Mouse (Mus musculus): ENCODE measurements around the gene Agap1.

Gene Agap1

GRCm38 (mm10) chr1:89543312-89543711 lies 88.7 kb downstream of the Agap1 start:
- in situ Hi-C loops (cut with MboI, MseI), result no loop called here

GRCm38 (mm10) chr1:89544094-89544493 lies 89.5 kb downstream of the Agap1 start:
- in situ Hi-C loops (cut with MboI, MseI), result no loop called here

DNA sequence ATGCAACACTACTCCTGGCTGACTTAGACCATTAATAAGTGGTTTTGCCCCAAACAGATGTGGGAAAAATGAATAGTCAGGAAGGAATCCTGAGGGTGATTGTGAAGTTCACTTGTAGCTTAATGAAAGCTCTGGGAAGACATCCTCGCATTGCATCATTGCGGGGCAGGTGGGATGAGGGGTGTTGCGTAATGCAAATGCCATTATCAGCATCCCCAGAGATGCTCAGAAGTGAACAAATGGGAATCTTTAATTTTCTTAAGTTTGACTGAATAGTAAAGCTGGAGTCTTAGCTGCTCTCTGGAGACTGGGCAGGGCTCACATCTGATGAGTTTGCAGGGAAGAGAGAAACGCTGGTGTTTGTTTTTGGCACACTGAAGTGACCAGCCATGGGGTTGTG lies 90.5 kb downstream of the Agap1 start:
- in situ Hi-C loops (cut with MboI, MseI), result no loop called here

DNA sequence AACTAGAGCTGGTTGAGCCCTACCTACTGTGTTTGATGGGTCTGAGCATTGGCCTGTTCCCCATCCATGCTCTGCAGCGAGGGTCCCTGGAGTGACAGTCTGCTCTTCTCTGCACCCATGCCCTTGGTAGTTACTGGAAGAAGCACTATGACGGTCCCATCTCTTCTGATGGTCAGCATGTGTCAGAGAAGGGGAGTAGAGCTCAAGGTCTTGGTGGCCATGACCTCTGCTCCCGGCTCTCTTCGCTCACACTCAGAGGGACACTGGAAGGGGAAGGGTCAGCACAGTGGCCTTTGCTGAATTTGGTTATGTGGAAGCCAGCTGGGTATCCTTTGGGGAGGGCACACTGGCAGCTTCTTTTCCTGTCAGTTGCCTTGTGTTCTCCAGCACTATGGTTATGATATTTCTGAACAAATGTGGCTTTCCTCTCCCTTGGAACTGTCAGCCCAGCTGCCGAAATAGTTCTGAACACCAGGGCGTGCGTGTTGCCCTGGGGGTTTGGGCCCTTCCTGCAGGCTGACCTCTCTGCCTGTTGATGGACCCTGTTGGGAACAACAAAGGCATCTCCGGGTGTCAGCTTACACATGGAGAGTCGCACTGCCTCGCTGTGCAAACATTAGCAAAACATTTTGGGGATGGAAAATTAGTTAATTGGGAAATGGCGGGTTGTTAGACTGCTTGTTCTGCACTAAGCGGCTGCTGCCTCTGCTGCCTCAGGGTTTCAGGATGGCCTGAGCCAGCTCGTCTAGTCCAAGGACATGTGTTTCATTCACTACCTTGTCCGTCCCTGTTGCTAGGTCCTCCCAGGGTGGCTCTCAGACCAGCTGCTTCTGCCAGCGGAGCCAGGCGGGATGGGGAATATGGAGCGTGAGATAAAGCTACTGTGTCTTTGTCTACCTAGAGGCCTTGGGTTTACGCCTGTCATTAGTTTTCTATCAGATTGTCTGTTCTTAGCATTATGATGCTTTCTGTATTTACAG lies 93.2 kb downstream of the Agap1 start:
- in situ Hi-C loops (cut with MboI, MseI), result no loop called here

DNA sequence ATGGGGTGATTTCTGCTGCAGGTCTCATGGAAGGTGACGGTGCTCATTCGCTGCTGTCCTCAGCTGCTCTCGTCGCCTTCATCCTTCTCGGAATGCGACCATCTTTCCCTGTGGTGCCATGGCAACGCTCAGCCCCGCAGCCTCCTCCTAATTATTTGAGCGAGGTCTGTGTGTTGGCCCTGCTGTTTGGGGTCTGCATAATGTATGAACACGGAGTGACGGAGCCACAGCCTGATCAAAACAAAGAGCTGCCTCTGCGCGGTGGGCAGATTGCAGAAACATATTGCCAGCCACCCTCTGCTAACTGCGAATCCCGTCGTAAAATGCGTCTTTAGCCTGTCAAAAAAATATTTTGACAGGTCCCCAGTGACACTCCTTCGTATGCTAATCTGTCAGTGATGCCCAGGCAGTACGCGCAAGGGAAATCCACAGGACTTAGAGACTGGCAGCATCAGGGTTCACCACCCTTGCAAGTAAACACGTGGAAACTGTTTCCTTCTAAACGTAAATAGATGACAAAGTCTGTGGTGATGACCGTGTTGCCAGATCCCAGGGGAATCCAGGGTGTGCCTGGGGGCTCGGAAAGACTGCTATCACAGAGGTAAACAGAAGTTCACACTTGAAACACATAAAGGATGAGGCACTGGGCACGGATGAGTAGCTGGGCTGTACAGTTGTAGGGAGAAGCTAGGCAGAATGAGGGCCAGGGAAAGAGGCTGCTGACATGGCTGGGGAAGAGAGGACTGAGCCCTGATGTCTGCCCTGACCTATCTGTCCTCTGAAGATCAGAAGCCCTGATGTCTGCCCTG lies 95.7 kb downstream of the Agap1 start:
- in situ Hi-C loops (cut with MboI, MseI), result no loop called here

DNA sequence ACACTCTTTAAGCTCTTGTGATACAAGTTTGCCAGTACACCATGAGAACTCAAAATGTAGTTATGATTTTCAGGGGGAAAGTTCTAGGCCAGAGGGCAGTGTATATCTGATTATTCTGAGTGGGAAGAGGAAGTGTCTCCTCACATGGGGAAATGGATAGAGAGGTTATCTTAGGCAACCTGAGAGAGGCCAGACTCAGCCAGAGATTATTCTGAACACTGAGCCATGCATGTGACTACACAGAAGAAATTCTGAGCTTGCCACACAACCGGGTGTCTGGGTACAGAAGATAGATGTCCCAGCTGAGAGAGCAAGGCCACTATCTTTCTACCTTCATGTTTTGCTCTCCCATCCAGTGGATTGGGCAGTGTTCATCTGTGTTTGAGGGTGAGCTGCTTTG lies 97.9 kb downstream of the Agap1 start:
- in situ Hi-C loops (cut with MboI, MseI), result no loop called here

DNA sequence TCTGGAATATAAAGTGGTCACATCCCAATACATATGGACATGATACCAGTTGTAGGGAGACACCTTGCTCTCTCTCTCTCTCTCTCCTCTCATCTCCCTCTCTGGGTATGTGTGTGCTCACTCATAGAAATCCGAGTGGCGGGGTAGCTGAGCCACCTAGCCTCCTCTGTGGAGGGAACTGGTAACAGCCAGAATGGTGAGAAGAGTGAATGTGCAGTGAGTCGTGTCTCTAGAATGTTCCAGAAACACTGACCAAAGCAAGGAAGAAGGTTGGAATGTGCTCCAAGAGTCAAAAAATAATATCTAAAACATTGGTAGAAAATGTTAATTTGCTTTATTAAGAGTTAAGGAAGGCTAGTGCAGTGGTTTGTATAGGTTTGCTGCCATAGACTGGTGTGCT lies 99.2 kb downstream of the Agap1 start:
- in situ Hi-C loops (cut with MboI, MseI), result no loop called here

DNA sequence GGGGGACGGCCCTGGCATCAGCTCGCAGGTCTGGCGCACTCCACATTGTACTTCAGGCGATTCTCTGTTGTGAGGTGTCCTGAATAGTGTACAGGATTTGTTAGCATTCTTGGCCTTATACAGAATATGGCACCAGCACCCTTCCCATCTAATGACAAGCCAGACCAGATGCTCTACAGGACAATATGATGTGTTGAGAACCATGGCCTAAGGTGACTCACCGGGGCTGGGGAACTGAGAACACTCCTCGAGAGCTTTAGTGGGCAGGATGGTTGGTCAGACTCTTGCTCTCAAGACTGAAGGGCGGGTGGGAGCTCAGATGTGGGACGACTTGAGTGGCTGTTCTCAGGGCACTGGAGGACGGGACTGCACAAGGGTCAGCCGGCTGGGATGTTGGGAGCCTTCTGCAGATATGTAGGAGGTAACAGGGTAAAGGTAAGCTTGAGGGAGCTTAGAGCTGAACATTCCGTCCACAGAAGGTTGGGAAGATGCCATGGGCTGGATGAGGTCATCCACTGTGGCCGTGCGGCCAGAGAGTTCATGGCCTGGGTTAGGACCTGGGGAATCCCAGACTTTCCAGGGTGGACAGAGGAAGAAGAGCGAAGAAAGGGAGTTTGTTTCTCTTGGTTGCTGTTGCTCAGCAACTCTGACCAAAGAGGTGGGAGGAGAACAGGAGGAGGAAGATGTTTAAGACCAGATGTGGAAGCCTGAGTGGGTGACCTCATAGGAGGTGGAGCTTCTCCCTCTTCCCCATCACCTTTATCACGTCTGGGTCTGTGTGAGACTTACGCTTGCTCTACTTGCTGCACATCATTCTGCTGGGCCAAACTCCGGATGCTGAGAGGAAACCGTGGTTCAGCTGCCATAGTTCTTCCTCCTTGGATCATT lies 100.6 kb downstream of the Agap1 start:
- in situ Hi-C loops (cut with MboI, MseI), result no loop called here

- in situ Hi-C loops (cut with MboI, MseI), result no loop called here
Observed at GRCm38 (mm10) chr1:89556006-89556405, 101.4 kb downstream of the Agap1 start.

GRCm38 (mm10) chr1:89557401-89557800 lies 102.8 kb downstream of the Agap1 start:
- in situ Hi-C loops (cut with MboI, MseI), result no loop called here

DNA sequence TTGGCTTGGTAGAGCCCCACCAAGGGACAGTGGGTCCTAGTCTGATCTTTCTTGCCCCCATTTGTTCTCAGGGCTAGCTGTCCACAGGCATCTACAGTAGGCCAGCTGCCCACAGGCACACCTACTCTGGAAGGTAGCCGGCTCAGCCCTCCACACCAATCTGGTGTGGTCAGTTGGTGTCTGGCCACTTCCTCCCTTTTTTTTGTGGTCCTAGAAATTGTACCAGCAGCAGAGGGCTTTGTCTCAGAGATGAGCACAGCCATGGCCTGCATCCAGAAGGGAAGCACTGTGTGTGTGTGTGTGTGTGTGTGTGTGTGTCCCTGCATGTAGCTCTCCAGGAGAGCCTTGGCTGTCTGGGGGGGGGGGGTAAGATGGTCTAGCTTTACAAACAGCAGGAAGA lies 103.5 kb downstream of the Agap1 start:
- in situ Hi-C loops (cut with MboI, MseI), result no loop called here

DNA sequence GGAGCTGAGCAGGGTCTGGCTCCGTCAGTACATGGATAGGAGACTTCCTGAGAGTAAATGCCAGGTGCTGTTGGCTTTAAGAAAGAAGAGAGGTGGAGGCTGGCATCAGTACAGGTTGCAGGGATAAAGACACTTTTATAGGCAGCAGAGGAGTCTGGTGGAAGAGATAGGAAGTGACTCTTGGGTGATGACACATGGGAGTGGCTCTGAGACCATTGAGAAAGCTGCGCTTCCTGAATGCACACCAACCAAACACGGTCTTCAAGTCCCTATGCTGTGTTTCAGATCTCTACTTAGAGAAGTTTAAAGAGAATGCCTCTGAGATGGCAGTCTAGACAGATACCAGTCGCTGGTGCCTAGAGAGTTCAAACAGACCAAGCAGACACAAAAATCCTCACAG lies 108.8 kb downstream of the Agap1 start:
- in situ Hi-C loops (cut with MboI, MseI), result no loop called here

DNA sequence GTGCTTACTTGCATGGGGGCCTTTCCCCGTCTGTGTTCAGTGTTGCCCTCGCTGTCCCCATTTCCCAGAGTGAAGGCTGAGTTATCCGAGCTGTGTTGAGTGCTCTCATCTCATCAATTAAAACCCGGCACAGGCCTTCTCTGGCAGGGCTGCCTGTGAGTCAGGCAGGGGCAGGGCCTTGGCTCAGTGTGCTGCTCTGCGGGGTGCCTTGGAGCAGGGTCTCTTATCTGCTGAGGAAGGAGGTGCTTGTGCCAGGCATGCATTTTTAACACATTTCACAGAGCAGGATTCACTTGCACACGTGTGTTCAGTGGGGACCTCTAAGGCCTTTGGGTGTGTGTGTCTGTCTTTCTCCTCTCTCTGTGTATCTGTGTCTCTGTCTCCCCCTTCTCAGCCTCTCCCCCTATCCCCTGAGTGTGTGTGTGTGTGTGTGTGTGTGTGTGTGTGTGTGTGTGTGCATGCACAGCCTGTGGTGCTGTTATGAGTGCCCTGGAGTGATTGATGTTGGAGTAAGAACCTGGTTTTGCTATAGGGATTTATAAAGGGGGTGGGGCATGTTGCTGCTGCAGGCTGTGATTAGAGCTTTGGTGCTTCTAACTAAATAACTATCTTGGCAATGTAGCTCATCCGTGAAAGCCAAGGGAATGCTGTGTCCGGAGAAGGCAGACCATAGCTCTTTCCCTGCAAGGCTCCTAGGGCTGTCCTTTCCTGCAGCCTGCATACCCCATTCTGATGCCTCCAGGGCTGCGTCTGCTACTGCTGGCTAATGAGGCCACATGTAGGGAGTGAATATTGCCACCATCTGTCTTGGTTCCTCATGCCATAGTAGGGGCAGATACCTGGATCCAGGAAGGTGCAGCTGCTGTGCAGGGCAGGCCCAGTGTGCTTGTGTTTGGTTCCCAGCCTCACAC lies 112.2 kb downstream of the Agap1 start:
- in situ Hi-C loops (cut with MboI, MseI), result no loop called here

GRCm38 (mm10) chr1:89568546-89569405 lies 114.2 kb downstream of the Agap1 start:
- in situ Hi-C loops (cut with MboI, MseI), result no loop called here

DNA sequence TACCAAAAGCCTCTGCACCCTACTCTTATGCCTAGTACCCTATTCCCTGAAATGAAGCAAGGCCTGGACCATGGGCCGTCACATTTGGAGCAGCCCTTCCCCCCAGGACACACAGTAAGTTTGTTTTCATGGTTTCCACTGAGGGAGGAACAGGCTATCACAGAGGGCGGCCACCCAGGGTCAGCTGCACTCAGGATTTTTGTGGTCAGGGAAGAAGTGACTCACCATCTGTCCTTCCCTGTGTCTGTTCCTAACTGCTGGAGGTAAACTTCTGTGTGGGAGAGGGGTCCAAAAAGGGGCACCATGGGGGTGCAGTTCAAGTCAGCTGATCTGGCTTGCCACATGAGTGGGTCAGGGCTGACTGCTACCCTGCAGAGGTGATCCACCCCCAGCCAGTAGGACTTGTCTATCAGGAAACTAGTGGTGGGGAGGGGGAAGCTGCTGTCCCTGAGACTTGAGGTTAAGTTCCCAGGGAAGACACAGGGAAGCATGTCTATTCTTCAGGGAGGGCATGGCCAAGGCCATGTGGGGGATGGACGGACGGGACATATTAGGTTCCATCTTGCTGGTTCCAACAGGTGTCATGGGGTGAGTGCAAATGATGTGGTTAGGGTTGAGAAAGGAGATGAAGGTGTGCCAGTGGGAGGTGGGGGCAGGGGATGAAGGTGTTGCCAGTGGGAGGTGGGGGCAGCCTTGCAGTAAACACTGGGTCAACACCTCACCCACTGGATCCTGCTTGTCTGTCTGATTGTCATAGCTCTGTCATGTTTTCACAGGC lies 116.1 kb downstream of the Agap1 start:
- in situ Hi-C loops (cut with MboI, MseI), result no loop called here

- in situ Hi-C loops (cut with MboI, MseI), result no loop called here
Observed at GRCm38 (mm10) chr1:89573486-89573885, 118.9 kb downstream of the Agap1 start.

GRCm38 (mm10) chr1:89574941-89575890 lies 120.6 kb downstream of the Agap1 start:
- in situ Hi-C loops (cut with MboI, MseI), result no loop called here

Data from T-helper 1 cell (primary cell).